Mouse (Mus musculus) testis, adult 2 months (tissue): ENCODE data around the gene H1f0. TPM values are rescaled to one million over a fixed set of nuclear protein-coding genes. Genes with fewer than 3 reads are reported as not detected.
"Not testable (repeated sequence)": the region's sequence is repeated elsewhere in the genome, so short reads cannot be mapped to it uniquely, and the experiment has no call there.

Source experiments
- H3K27ac ChIP-seq: fragments of 200-500 bp; 2 replicates; pipeline ENCODE4 v1.5.1; 2012; ENCODE audit warnings: low read depth, low read length; ENCODE audit not compliant: control insufficient read depth, insufficient read depth
- H3K27me3 ChIP-seq: fragments of 200-500 bp; 2 replicates; pipeline ENCODE4 v1.6.1; 2012; ENCODE audit warnings: mild to moderate bottlenecking, low read length, moderate library complexity; ENCODE audit not compliant: control insufficient read depth, insufficient read depth
- H3K36me3 ChIP-seq: fragments of 200-500 bp; 2 replicates; pipeline ENCODE4 v1.6.1; 2012; ENCODE audit warnings: mild to moderate bottlenecking, low read length; ENCODE audit not compliant: control insufficient read depth, insufficient read depth
- H3K4me1 ChIP-seq: fragments of 200-500 bp; 2 replicates; pipeline ENCODE4 v1.6.1; 2012; ENCODE audit warnings: low read length; ENCODE audit not compliant: control insufficient read depth, insufficient read depth
- H3K4me3 ChIP-seq: fragments of 200-500 bp; 2 replicates; pipeline ENCODE4 v1.5.1; 2012; ENCODE audit warnings: low read depth, mild to moderate bottlenecking, low read length, moderate library complexity, mixed read lengths; ENCODE audit not compliant: control insufficient read depth
- CTCF ChIP-seq: fragments of 200-500 bp; IDR thresholded peaks from 2 replicates; pipeline ENCODE4 v1.5.1; 2012; ENCODE audit warnings: low read depth, mild to moderate bottlenecking, inconsistent platforms, low read length, moderate library complexity; ENCODE audit not compliant: control insufficient read depth, insufficient read depth, insufficient replicate concordance
- POLR2A ChIP-seq: fragments of 200-500 bp; IDR thresholded peaks from 2 replicates; pipeline ENCODE4 v1.6.1; 2012; ENCODE audit warnings: low read depth, mild to moderate bottlenecking, inconsistent platforms, low read length, moderate library complexity; ENCODE audit not compliant: control insufficient read depth
- polyA plus RNA-seq: library from polyadenylated mRNA; depleted of rRNA; stranded (reverse); fragments of >200 nt; gene quantifications from 2 replicates; pipeline ENCODE4 v1.2.3, GENCODE M21; 2012

The H1f0 gene
- polyA plus RNA-seq, 1 experiment, result 9.7 TPM

DNA sequence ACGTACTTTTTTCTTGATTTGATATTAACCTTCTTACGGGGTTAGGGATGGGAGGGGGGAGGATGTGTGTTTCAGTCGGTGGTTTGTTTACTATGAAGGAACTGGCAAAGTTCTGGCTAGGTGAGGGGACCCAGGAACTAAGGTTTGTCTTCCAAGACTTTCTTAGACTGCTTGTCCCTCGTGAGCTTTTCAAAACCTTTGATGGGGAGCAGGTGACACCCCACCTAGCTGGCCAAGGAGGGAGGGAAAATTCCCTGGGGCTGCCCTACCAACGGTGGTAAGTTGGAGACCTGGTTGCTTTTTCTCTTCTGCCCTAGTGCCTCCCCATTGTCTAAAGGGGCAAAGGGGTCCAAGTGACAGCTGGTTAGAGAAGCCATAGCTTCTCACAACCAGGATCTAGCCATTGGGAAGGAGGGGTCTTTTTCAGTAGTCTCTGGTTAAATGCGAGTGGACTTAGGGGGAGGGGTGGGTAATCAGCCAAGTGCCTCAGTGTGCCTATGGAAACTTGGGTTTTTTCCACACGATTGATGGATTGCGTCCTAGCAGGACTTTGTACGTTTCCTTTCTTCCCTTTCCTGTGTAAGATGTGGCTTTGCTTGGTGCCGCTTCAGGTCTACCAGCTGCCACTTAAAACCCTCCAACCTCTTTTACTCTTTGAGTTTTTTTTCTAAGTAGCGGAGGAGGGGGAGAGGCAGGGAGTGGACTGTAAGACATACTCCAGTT, 1.4 kb downstream of the H1f0 start:
- Histone ChIP-seq H3K4me1 (peaks cover 37% of the 10 kb centered on the region), H3K36me3 (no peaks in the 10 kb centered on the region), H3K27ac (no peak overlapping the region), H3K4me3 (no peak overlapping the region), H3K27me3 (no peaks in the 10 kb centered on the region)
- no peak for TF ChIP-seq CTCF
- TF ChIP-seq POLR2A, result no peak

GRCm38 (mm10) chr15:79030551-79031435, 2.5 kb downstream of the H1f0 start:
- H3K4me1 ChIP-seq, result peaks cover 32% of the 10 kb centered on the region
- TF ChIP-seq POLR2A, result peak; percentile 31; the same call in 1 of the 2 replicates
- no peak for TF ChIP-seq CTCF
- H3K27ac ChIP-seq, result no peak overlapping the region
- H3K4me3 ChIP-seq, result peak overlapping the region; percentile 73
- H3K36me3 ChIP-seq, result no peaks in the 10 kb centered on the region
- no peaks in the 10 kb centered on the region for H3K27me3 ChIP-seq

DNA sequence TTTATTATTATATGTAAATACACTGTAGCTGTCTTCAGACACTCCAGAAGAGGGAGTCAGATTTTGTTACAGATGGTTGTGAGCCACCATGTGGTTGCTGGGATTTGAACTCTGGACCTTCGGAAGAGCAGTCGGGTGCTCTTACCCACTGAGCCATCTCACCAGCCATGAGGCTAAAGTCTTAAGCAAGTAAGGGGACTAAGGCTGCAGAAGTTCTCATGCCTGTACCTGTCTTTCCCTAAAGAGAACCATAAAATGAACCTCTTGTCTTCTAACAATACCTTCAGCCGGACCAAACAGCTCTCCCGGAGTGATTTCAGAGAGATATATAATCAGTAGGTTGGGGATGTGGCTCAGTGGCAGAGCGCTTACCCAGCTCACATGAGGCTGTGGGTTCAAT, 3.7 kb downstream of the H1f0 start:
- not testable (repeated sequence) for H3K27me3 ChIP-seq, H3K4me3 ChIP-seq, H3K36me3 ChIP-seq, H3K27ac ChIP-seq
- peaks cover 23% of the 10 kb centered on the region for H3K4me1 ChIP-seq

GRCm38 (mm10) chr15:79037913-79038328, 9.7 kb downstream of the H1f0 start:
- H3K36me3 ChIP-seq, result no peaks in the 10 kb centered on the region
- no peak for TF ChIP-seq POLR2A
- peak; percentile 64 for TF ChIP-seq CTCF
- no peak overlapping the region for H3K4me3 ChIP-seq
- H3K4me1 ChIP-seq, result peaks cover 5% of the 10 kb centered on the region
- H3K27me3 ChIP-seq, result no peaks in the 10 kb centered on the region
- no peak overlapping the region for H3K27ac ChIP-seq

DNA sequence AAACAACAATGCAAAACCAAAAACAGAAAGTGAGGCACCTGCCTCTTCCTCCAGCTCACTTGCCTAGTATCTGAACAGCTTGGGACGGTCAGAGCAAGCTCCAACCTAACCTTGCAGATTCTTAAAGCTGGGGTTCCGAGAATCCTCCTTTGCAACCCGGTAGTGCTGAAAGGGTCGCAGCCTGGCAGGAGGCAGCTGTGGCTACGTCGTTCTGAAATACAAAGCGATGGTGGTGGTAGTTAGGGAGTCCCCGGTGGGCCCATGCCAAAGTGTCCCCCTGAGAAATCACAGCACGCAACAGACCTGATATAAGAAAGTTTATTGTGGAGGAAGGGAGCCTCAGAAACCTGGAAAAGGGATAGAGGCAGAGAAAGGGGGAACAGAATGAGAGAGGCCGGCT, 10.1 kb downstream of the H1f0 start:
- TF ChIP-seq CTCF (no peak), POLR2A (no peak)
- Histone ChIP-seq H3K4me3 (no peak overlapping the region), H3K27ac (no peak overlapping the region)

DNA sequence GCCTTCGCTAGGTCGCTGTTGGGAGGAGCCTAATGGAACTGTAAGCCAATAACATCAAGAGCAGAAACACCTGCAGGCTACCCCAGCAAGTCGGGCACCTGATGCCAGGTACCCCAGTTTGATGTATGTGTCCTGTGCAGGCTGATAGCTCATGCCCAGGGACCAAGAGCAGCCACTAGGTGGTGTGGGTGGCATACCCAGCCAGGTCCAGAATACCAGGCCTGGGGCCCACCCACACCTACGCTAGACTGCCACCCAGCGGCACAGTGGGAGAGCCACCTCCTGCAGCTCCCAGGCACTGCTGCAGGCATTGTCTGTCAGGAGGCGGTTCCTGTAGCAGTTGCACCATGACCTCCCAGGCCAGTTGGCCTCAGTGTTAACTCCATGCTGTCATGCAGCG, 10.6 kb downstream of the H1f0 start:
- H3K4me3 ChIP-seq, result no peak overlapping the region
- no peaks in the 10 kb centered on the region for H3K27me3 ChIP-seq
- no peak overlapping the region for H3K27ac ChIP-seq
- peaks cover 5% of the 10 kb centered on the region for H3K4me1 ChIP-seq
- TF ChIP-seq POLR2A, result no peak
- peak; percentile 62; the same call in 1 of the 2 replicates for TF ChIP-seq CTCF
- H3K36me3 ChIP-seq, result no peaks in the 10 kb centered on the region

More for the DNA sequence above, 10.1 kb downstream of the H1f0 start:
- no peaks in the 10 kb centered on the region for H3K36me3 ChIP-seq
- peaks cover 5% of the 10 kb centered on the region for H3K4me1 ChIP-seq
- no peaks in the 10 kb centered on the region for H3K27me3 ChIP-seq
